Mouse (Mus musculus) bone marrow macrophage, adult 2 months (primary cell): ENCODE data around the gene Tank.

Experiments used
- CTCF ChIP-seq: IDR thresholded peaks from 2 replicates; pipeline ENCODE4 v1.5.1; 2012; ENCODE audit warnings: low read depth, mild to moderate bottlenecking, low read length, moderate library complexity
- POLR2A ChIP-seq: IDR thresholded peaks from 2 replicates; pipeline ENCODE4 v1.6.1; 2012; ENCODE audit warnings: mild to moderate bottlenecking, low read depth, low read length, borderline replicate concordance

DNA sequence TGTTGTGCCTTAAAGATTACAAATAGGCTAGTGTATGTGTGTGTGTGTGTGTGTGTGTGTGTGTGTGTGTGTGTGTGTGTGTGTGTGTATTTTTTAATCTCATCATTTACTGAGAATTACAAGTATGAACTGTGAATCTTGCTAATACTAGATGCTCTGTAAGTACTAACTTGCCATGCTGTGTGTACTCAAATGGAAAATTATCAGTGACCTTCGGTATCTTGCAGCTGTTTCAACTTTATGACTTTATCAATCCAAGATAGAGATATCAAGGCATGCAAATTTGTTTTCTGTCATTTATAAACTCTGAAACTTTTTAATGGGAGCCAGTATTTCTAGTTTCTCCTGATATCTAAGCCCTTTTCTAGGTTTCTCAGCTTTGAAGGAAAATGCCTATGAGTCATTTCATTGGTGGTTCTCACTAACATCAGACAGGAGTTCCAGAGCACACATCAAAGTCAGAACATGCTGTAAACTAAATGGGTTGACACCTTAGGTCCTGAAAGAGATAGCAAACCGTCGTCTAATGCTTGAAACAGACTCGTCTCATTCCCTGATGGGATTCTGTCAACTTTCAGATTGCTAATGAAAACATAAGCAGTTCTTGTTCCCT, 6.9 kb upstream of the Tank start:
- TF ChIP-seq CTCF (no peak), POLR2A (no peak)
